Mouse (Mus musculus) heart, postnatal 0 days (tissue): ENCODE results near the gene Umad1.

Experiments used
- CTCF ChIP-seq: IDR thresholded peaks from 2 replicates; pipeline ENCODE4 v1.5.1; 2016; ENCODE audit warnings: antibody characterized with exemption, control low read depth, low read depth
- EP300 ChIP-seq: IDR thresholded peaks from 2 replicates; pipeline ENCODE4 v1.6.1; 2016; ENCODE audit warnings: antibody characterized with exemption, low read depth

DNA sequence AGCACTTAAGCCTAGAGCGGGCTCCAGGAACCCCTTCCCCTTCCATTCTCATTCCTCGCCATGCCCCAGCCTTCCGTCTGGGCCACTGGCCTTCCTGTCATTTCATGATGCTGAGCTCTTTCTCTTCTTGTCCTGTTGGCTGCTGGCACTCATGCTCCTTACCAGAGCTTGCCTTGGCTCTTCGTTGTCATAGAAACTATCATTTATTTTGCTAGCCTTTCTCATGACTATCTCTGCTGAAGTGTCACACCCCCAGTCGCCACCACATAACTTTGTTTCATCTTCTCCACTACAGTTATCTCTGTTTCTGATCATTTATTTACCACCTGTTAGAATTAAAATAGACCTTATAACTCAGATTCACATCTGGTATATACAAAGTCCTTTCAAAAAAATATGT is 117.3 kb downstream of the Umad1 start:
- TF ChIP-seq CTCF = no peak
- TF ChIP-seq EP300 = no peak
